Mouse (Mus musculus) T-helper 1 cell (primary cell): ENCODE measurements around the gene Slc29a4.

Experiments used
- in situ Hi-C: fragments of 300-600 bp; cut with MboI, MseI; formaldehyde crosslinking; loops from one replicate; pipeline ENCODE4 v1.15.1; 2025; ENCODE audit warnings: high pct_unique_total_duplicates

Gene Slc29a4

GRCm38 (mm10) chr5:142692248-142692647, at the start of gene Slc29a4:
Gene Slc29a4 (plus strand): TSS chr5:142692512.
- in situ Hi-C loops: no loop called here

- in situ Hi-C loops: no loop called here
These were observed 44.1 kb upstream of the Slc29a4 start for GRCm38 (mm10) chr5:142648162-142648561.

GRCm38 (mm10) chr5:142649460-142650050, 42.8 kb upstream of the Slc29a4 start:
- in situ Hi-C loops: no loop called here

GRCm38 (mm10) chr5:142650390-142650789, 41.9 kb upstream of the Slc29a4 start:
- in situ Hi-C loops: no loop called here

GRCm38 (mm10) chr5:142650794-142651497, 41.4 kb upstream of the Slc29a4 start:
- in situ Hi-C loops: no loop called here

- in situ Hi-C loops: no loop called here
These were observed 40.0 kb upstream of the Slc29a4 start for GRCm38 (mm10) chr5:142652266-142652665.

GRCm38 (mm10) chr5:142660656-142661434, 31.5 kb upstream of the Slc29a4 start:
- in situ Hi-C loops: no loop called here

- in situ Hi-C loops: no loop called here
These were observed 24.4 kb upstream of the Slc29a4 start for GRCm38 (mm10) chr5:142667921-142668320.

GRCm38 (mm10) chr5:142668556-142669263, 23.6 kb upstream of the Slc29a4 start:
- in situ Hi-C loops: no loop called here

- in situ Hi-C loops: no loop called here
These were observed 22.6 kb upstream of the Slc29a4 start for GRCm38 (mm10) chr5:142669726-142670125.

- in situ Hi-C loops: no loop called here
These were observed 19.2 kb upstream of the Slc29a4 start for GRCm38 (mm10) chr5:142673082-142673481.

GRCm38 (mm10) chr5:142678141-142678571, 14.2 kb upstream of the Slc29a4 start:
- in situ Hi-C loops: no loop called here

- in situ Hi-C loops: no loop called here
These were observed 13.2 kb upstream of the Slc29a4 start for GRCm38 (mm10) chr5:142679065-142679464.

- in situ Hi-C loops: no loop called here
These were observed 10.4 kb upstream of the Slc29a4 start for GRCm38 (mm10) chr5:142681911-142682310.

- in situ Hi-C loops: no loop called here
These were observed 9.8 kb upstream of the Slc29a4 start for GRCm38 (mm10) chr5:142682529-142682928.

GRCm38 (mm10) chr5:142688866-142689265, 3.4 kb upstream of the Slc29a4 start:
- in situ Hi-C loops: no loop called here

- in situ Hi-C loops: no loop called here
These were observed 2.0 kb upstream of the Slc29a4 start for GRCm38 (mm10) chr5:142690343-142690742.

GRCm38 (mm10) chr5:142692971-142693737, 842 bp downstream of the Slc29a4 start:
- in situ Hi-C loops: no loop called here

- in situ Hi-C loops: no loop called here
These were observed 1.6 kb downstream of the Slc29a4 start for GRCm38 (mm10) chr5:142693738-142694430.

- in situ Hi-C loops: no loop called here
These were observed 2.5 kb downstream of the Slc29a4 start for GRCm38 (mm10) chr5:142694627-142695340.
